In the genomic region with DNA sequence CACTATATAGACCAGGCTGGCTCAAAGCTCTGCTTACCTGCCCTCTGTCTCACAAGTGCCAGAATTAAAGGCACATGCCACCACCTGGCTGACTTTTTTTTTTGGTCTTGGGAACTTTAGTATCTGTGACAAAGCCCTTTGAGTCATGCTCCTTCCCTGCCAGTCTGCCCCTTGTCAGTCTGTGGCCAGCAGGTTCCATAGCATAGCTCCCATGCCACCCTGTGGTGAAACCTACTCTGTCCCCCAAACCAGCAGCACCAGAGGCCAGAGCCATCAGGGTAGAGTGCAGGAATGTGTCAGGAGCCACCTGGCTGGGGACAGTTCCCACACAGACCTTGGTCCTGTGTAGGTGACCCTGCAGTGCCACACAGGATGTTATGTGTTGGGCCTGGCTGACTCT, we compare ENCODE assay signal across 21 mouse cellular contexts. TPM values are rescaled to one million over a fixed set of nuclear protein-coding genes. Genes with fewer than 3 reads are reported as not detected.
DNase-seq lines count a peak whose midpoint lies in the region; ATAC-seq and TF ChIP-seq lines count a peak whose summit lies in the region.
"Had no signal": no experiment of that assay in that cellular context is flagged by ENCODE, and none has a peak within 500 bp of the region (broad histone marks: within the 10 kb centered on the region; RNA-seq: fewer than 3 reads in every experiment).

No protein-coding gene starts in this region.

- no peaks in the 10 kb centered on the region for H3K27me3 ChIP-seq in embryonic facial prominence, embryonic 10.5 days (replicated peaks; ENCODE audit: low read depth, poor library complexity, severe bottlenecking)
- no peaks in the 10 kb centered on the region for H3K27me3 ChIP-seq in limb, embryonic 12.5 days
- no peaks in the 10 kb centered on the region for H3K27me3 ChIP-seq in forebrain, embryonic 11.5 days (ENCODE audit: control insufficient read depth, insufficient read depth, low read length)
- H3K27me3 ChIP-seq: heart, embryonic 15.5 days; hindbrain, embryonic 13.5 days; midbrain, embryonic 15.5 days; neural tube, embryonic 12.5 days had no signal

- ATAC-seq in limb, embryonic 12.5 days (ENCODE audit: insufficient number of reproducible peaks, insufficient read depth, low FRiP score, low TSS enrichment, low read depth): no peak
- no peak for ATAC-seq in forebrain, embryonic 11.5 days (replicated peaks; ENCODE audit: low FRiP score)
- ATAC-seq: CD4-positive, CD25-positive, alpha-beta regulatory T cell, adult 4 months; midbrain, embryonic 15.5 days had no signal

- H3K4me2 ChIP-seq in limb, embryonic 12.5 days: no peak overlapping the region
- H3K4me2 ChIP-seq in forebrain, embryonic 11.5 days (ENCODE audit: low read depth, low read length, severe bottlenecking): no peak overlapping the region
- H3K4me2 ChIP-seq: heart, embryonic 15.5 days; hindbrain, embryonic 13.5 days; midbrain, embryonic 15.5 days; neural tube, embryonic 12.5 days had no signal

- H3K9ac ChIP-seq in limb, embryonic 12.5 days (replicated peaks): no peak overlapping the region
- no peak overlapping the region for H3K9ac ChIP-seq in forebrain, embryonic 11.5 days (ENCODE audit: low read length)
- H3K9ac ChIP-seq: heart, embryonic 15.5 days; hindbrain, embryonic 13.5 days; midbrain, embryonic 15.5 days; neural tube, embryonic 12.5 days had no signal

- H3K4me3 ChIP-seq in layer of hippocampus, adult 2 months: no peak overlapping the region
- no peak overlapping the region for H3K4me3 ChIP-seq in embryonic facial prominence, embryonic 10.5 days
- H3K4me3 ChIP-seq in limb, embryonic 12.5 days (replicated peaks): no peak overlapping the region
- H3K4me3 ChIP-seq in forebrain, embryonic 11.5 days (ENCODE audit: low read depth, low read length): no peak overlapping the region
- H3K4me3 ChIP-seq: heart, embryonic 15.5 days; hindbrain, embryonic 13.5 days; midbrain, embryonic 15.5 days; neural tube, embryonic 12.5 days had no signal

- H3K9me3 ChIP-seq in embryonic facial prominence, embryonic 10.5 days: no peaks in the 10 kb centered on the region
- H3K9me3 ChIP-seq in limb, embryonic 12.5 days: no peaks in the 10 kb centered on the region
- no peaks in the 10 kb centered on the region for H3K9me3 ChIP-seq in forebrain, embryonic 11.5 days (ENCODE audit: control insufficient read depth, low read length)
- H3K9me3 ChIP-seq: heart, embryonic 15.5 days; hindbrain, embryonic 13.5 days; midbrain, embryonic 15.5 days; neural tube, embryonic 12.5 days had no signal

- no peak for DNase-seq in layer of hippocampus, adult 2 months (ENCODE audit: low spot score in 2 of 2)
- no peak for DNase-seq in layer of hippocampus, postnatal 14 days (ENCODE audit: low spot score in 2 of 2)
- peak; percentile 21 for DNase-seq in 3134 (ENCODE audit: extremely low read depth, insufficient read length, low spot score)
- no peak for DNase-seq in embryonic facial prominence, embryonic 10.5 days (ENCODE audit: low spot score)
- no peak for DNase-seq in forebrain, embryonic 11.5 days (ENCODE audit: low spot score)
- no peak for DNase-seq in thymus, postnatal 0 days (ENCODE audit: low spot score)
- DNase-seq in kidney, postnatal 36 days: no peak
- DNase-seq: adrenal gland, postnatal 25 days; cerebellum, adult 8-10 months; kidney, adult 2 months; kidney, postnatal 4 days; layer of hippocampus, postnatal 36 days; left cerebral cortex, postnatal 4 days; right cerebral cortex, postnatal 4 days had no signal

- peaks cover 37% of the 10 kb centered on the region for H3K4me1 ChIP-seq in embryonic facial prominence, embryonic 10.5 days
- H3K4me1 ChIP-seq in limb, embryonic 12.5 days (replicated peaks): peaks cover 54% of the 10 kb centered on the region
- no peaks in the 10 kb centered on the region for H3K4me1 ChIP-seq in forebrain, embryonic 11.5 days (replicated peaks; ENCODE audit: control insufficient read depth, insufficient read depth, low read length)
- H3K4me1 ChIP-seq: midbrain, embryonic 15.5 days had no signal

- 0 out of 2 replicates have a peak, but pooled peaks have one; percentile 2 for TF ChIP-seq CTCF in layer of hippocampus, adult 2 months (conservative IDR thresholded peaks at IDR 0.05)

- H3K27ac ChIP-seq in layer of hippocampus, adult 2 months: no peak overlapping the region
- peak overlapping the region; percentile 24; the same call in 1 of the 2 replicates for H3K27ac ChIP-seq in embryonic facial prominence, embryonic 10.5 days (replicated peaks)
- H3K27ac ChIP-seq in limb, embryonic 12.5 days: peak overlapping the region; percentile 76
- no peak overlapping the region for H3K27ac ChIP-seq in forebrain, embryonic 11.5 days (ENCODE audit: low read depth, low read length)
- H3K27ac ChIP-seq: heart, embryonic 15.5 days; hindbrain, embryonic 13.5 days; macrophage; midbrain, embryonic 15.5 days; neural tube, embryonic 12.5 days had no signal

- H3K36me3 ChIP-seq in embryonic facial prominence, embryonic 10.5 days (replicated peaks): peaks cover 5% of the 10 kb centered on the region; the same call in 1 of the 2 replicates
- peaks cover 4% of the 10 kb centered on the region; the same call in 1 of the 2 replicates for H3K36me3 ChIP-seq in limb, embryonic 12.5 days
- no peaks in the 10 kb centered on the region for H3K36me3 ChIP-seq in forebrain, embryonic 11.5 days (ENCODE audit: control insufficient read depth, insufficient read depth, low read length)
- H3K36me3 ChIP-seq: heart, embryonic 15.5 days; hindbrain, embryonic 13.5 days; midbrain, embryonic 15.5 days; neural tube, embryonic 12.5 days had no signal

RNA-seq across cellular contexts. Expression of a gene that starts 55.7 kb away (rescaled TPM):
- total RNA-seq in layer of hippocampus, adult 2 months (2021): 10 to 100 TPM; 37.1 to 38.0 TPM
- 10 to 100 TPM; 37.1 to 38.8 TPM for total RNA-seq in layer of hippocampus, postnatal 14 days (2021)
- 62.2 and 67.5 TPM in 2 replicates for polyA plus RNA-seq in embryonic facial prominence, embryonic 10.5 days (2016; fragmentation: Nextera tagmentation; extraction: Ambion mirVana)
- 277 and 286 TPM in 2 replicates for polyA plus RNA-seq in limb, embryonic 12.5 days (2016; fragmentation: Nextera tagmentation; extraction: Ambion mirVana)
- 51.1 and 59.3 TPM in 2 replicates for polyA plus RNA-seq in forebrain, embryonic 11.5 days (2014; fragmentation: Nextera tagmentation; extraction: Ambion mirVana)
- 65.1 and 75.2 TPM in 2 replicates for polyA plus RNA-seq in thymus, postnatal 0 days (2015; fragmentation: Nextera tagmentation; extraction: Ambion mirVana)

Comparison
In these comparisons a context has a peak if more than half of its experiments do, and no peak if none do; other contexts are left out.
1. H3K27ac ChIP-seq: peak in embryonic facial prominence, embryonic 10.5 days (single experiment) and limb, embryonic 12.5 days (single experiment); none in layer of hippocampus, adult 2 months (single experiment) and forebrain, embryonic 11.5 days (single experiment).